Mouse (Mus musculus) left cerebral cortex, adult 2 months (tissue): ENCODE results near the gene Vmn1r165. TPM values are rescaled to one million over a fixed set of nuclear protein-coding genes. Genes with fewer than 3 reads are reported as not detected.
"Not testable (repeated sequence)": the region's sequence is repeated elsewhere in the genome, so short reads cannot be mapped to it uniquely, and the experiment has no call there.

Experiments
- DNase-seq, 2 experiments: peaks; one replicate each; pipeline ENCODE4 v3.0.0; 2021 to 2022; ENCODE audit warnings: low spot score in 2 of 2, mixed read lengths in 1 of 2; ENCODE audit errors: extremely low spot score in 1 of 2
- H3K27ac ChIP-seq: fragments of 200-600 bp; 2 replicates; pipeline ENCODE4 v1.8.1; 2022
- H3K4me3 ChIP-seq: fragments of 200-600 bp; 2 replicates; pipeline ENCODE4 v1.8.1; 2022
- intact Hi-C: fragments of 180-260 bp; cut with DNase I; formaldehyde crosslinking; loops from one replicate; pipeline ENCODE4 v1.15.1; 2025
- long read RNA-seq, 2 experiments: library from polyadenylated mRNA; stranded (forward); transcript quantifications; one replicate each; pipeline ENCODE4 v2.0.0; 2021; ENCODE audit warnings: borderline mapping rate in 2 of 2
- total RNA-seq, 2 experiments: library from RNA; stranded (reverse); gene quantifications; 2 replicates each; pipeline ENCODE4 v1.2.3; 2021

Gene Vmn1r165
- not detected for total RNA-seq
- long read RNA-seq, experiment 1, result 0 reads
- long read RNA-seq, experiment 2, result 0 reads

DNA sequence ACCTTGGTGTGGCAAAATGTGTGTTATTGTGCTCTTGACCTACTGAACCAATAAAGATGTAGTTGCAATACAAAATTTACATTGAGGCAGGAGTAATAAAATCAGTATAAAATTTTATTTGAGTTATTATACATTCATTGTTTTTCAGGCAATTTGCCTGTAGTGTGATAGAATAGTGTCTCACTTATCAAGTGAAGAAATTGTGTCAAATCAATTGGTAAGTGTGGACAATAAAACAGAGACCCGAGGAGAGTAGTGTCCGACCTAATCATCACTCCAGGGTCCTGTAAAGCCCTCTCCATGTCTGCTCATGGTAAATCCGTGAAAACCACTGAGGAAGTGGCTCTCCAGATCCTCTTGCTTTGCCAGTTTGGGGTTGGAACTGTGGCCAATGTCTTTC lies at the start of gene Vmn1r165:
Vmn1r165 (plus strand) TSS at position 301 of the 400 bp plus-strand sequence.
- intact Hi-C loops, DNase-seq, H3K27ac ChIP-seq, H3K4me3 ChIP-seq: not testable (repeated sequence)

DNA sequence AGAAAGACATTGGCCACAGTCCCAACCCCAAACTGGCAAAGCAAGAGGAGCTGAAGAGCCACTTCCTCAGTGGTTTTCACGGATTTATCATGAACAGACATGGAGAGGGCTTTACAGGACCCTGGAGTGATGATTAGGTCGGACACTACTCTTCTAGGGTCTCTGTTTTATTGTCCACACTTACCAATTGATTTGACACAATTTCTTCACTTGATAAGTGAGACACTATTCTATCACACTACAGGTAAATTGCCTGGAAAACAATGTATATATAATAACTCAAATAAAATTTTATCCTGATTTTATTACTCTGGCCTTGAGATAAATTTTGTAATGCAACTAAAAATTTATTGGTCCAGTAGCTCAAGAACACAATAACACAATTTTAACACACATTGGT lies 34.5 kb downstream of the Vmn1r165 start, which contains the start of gene Vmn1r166:
Vmn1r166 (minus strand) TSS at position 101 of the 400 bp plus-strand sequence.
- intact Hi-C loops, DNase-seq, H3K27ac ChIP-seq, H3K4me3 ChIP-seq: not testable (repeated sequence)

Other genes with a start within 250 kb of the Vmn1r165 start
- not detected for gene Gm4214, start 232.7 kb upstream of the Vmn1r165 start, total RNA-seq
- gene Gm4216, start 197.4 kb upstream of the Vmn1r165 start, total RNA-seq, result not detected
- not detected for gene Vmn1r163, start 161.8 kb upstream of the Vmn1r165 start, total RNA-seq
- gene Gm8720, start 149.9 kb upstream of the Vmn1r165 start, total RNA-seq, result not detected
- not detected for gene Gm10662, start 72.9 kb upstream of the Vmn1r165 start, total RNA-seq
- not detected for gene Vmn1r166, start 34.4 kb downstream of the Vmn1r165 start, total RNA-seq
- not detected for gene Gm6902, start 61.6 kb downstream of the Vmn1r165 start, total RNA-seq
- not detected for gene Nlrp4e, start 83.9 kb downstream of the Vmn1r165 start, total RNA-seq
- not detected for gene Nlrp5, start 168.6 kb downstream of the Vmn1r165 start, total RNA-seq